Mouse (Mus musculus) liver, postnatal 0 days (tissue): ENCODE measurements around the gene Drd2.

Source experiments
- CTCF ChIP-seq: sonication (generic); IDR thresholded peaks from 2 replicates; pipeline ENCODE4 v1.5.1; 2016; ENCODE audit warnings: antibody characterized with exemption, low read depth
- EP300 ChIP-seq: IDR thresholded peaks from 2 replicates; pipeline ENCODE4 v1.6.1; 2016; ENCODE audit warnings: antibody characterized with exemption, low read depth, mild to moderate bottlenecking

- TF ChIP-seq CTCF (no peak), EP300 (no peak)
Measured at GRCm38 (mm10) chr9:49373946-49374345, 33.5 kb downstream of the Drd2 start.
